Mouse (Mus musculus): ENCODE measurements around the gene Abhd16a. TPM values are rescaled to one million over a fixed set of nuclear protein-coding genes. Genes with fewer than 3 reads are reported as not detected.
"Not testable (repeated sequence)": the region's sequence is repeated elsewhere in the genome, so short reads cannot be mapped to it uniquely, and the experiment has no call there.

The Abhd16a gene
- total RNA-seq, 1 experiment from 2014 or later: 69.7 TPM

- peak; percentile 75 for DNase-seq
These were observed 31.7 kb downstream of the Abhd16a start for GRCm38 (mm10) chr17:35120745-35121142.

- DNase-seq: peak; percentile 99
These were observed 32.2 kb downstream of the Abhd16a start, which contains the start of gene Gpank1 for GRCm38 (mm10) chr17:35121143-35121799. TSS of gene Gpank1 (plus strand) at chr17:35121455.

- peak; percentile 77 for DNase-seq
These were observed 32.8 kb downstream of the Abhd16a start, which contains the start of gene Csnk2b for GRCm38 (mm10) chr17:35121871-35122303. TSS of gene Csnk2b (minus strand) at chr17:35122053.

GRCm38 (mm10) chr17:35123287-35123686 is 34.2 kb downstream of the Abhd16a start:
- DNase-seq: not testable (repeated sequence)

- DNase-seq: not testable (repeated sequence)
These were observed 35.3 kb downstream of the Abhd16a start for GRCm38 (mm10) chr17:35124261-35124896.

GRCm38 (mm10) chr17:35125081-35125480 is 36.0 kb downstream of the Abhd16a start:
- DNase-seq: no peak

GRCm38 (mm10) chr17:35125578-35125977 is 36.5 kb downstream of the Abhd16a start:
- DNase-seq: no peak

- DNase-seq: peak; percentile 89
These were observed 37.1 kb downstream of the Abhd16a start, which contains the start of gene D17H6S53E for GRCm38 (mm10) chr17:35126206-35126611. TSS of gene D17H6S53E (plus strand) at chr17:35126373.

- DNase-seq: peak; percentile 40
These were observed 38.0 kb downstream of the Abhd16a start for GRCm38 (mm10) chr17:35127017-35127416.

- no peak for DNase-seq
These were observed 39.9 kb downstream of the Abhd16a start for GRCm38 (mm10) chr17:35128996-35129395.

- no peak for DNase-seq
These were observed 42.0 kb downstream of the Abhd16a start for GRCm38 (mm10) chr17:35131038-35131437.

GRCm38 (mm10) chr17:35131500-35132173 is 42.6 kb downstream of the Abhd16a start, which contains the start of gene Apom:
TSS of gene Apom (minus strand) at chr17:35132050.
- DNase-seq: no peak

- no peak for DNase-seq
These were observed 43.1 kb downstream of the Abhd16a start for GRCm38 (mm10) chr17:35132174-35132560.

- DNase-seq: no peak
These were observed 44.5 kb downstream of the Abhd16a start for GRCm38 (mm10) chr17:35133517-35133916.

- peak; percentile 97 for DNase-seq
These were observed 45.9 kb downstream of the Abhd16a start, which contains the start of gene Bag6 for GRCm38 (mm10) chr17:35134801-35135590. TSS of gene Bag6 (plus strand) at chr17:35135178.

GRCm38 (mm10) chr17:35135591-35136320 is 46.7 kb downstream of the Abhd16a start:
- DNase-seq: no peak

GRCm38 (mm10) chr17:35139269-35139668 is 50.2 kb downstream of the Abhd16a start:
- DNase-seq: peak; percentile 54

GRCm38 (mm10) chr17:35140490-35140996 is 51.5 kb downstream of the Abhd16a start:
- peak; percentile 79 for DNase-seq

GRCm38 (mm10) chr17:35141971-35142370 is 52.9 kb downstream of the Abhd16a start:
- peak; percentile 92 for DNase-seq

- no peak for DNase-seq
These were observed 57.1 kb downstream of the Abhd16a start for GRCm38 (mm10) chr17:35146139-35146538.

GRCm38 (mm10) chr17:35147348-35147747 is 58.3 kb downstream of the Abhd16a start:
- no peak for DNase-seq
